Mouse (Mus musculus) midbrain, embryonic 11.5 days (tissue): ENCODE data around the gene A630076J17Rik. TPM values are rescaled to one million over a fixed set of nuclear protein-coding genes. Genes with fewer than 3 reads are reported as not detected.

ENCODE experiments used
- ATAC-seq: fragments of 200-750 bp; cut with Nextera tagmentation; 2 replicates; pipeline ENCODE4 v1.8.0; 2017; ENCODE audit warnings: moderate TSS enrichment, moderate library complexity; ENCODE audit not compliant: low FRiP score
- DNase-seq: peaks from one replicate; pipeline ENCODE4 v3.0.0; 2015; ENCODE audit warnings: low spot score; ENCODE audit errors: missing footprints
- H3K27ac ChIP-seq: fragments of 300-500 bp; sonication (generic); 2 replicates; pipeline ENCODE4 v1.5.1; 2014; ENCODE audit warnings: low read depth, low read length
- H3K27me3 ChIP-seq: fragments of 300-500 bp; sonication (generic); 2 replicates; pipeline ENCODE4 v1.6.1; 2014; ENCODE audit warnings: mild to moderate bottlenecking, low read length, moderate library complexity, mixed read lengths; ENCODE audit not compliant: control insufficient read depth, insufficient read depth
- H3K36me3 ChIP-seq: fragments of 300-500 bp; sonication (generic); 2 replicates; pipeline ENCODE4 v1.6.1; 2014; ENCODE audit warnings: mild to moderate bottlenecking, low read length, moderate library complexity, mixed read lengths; ENCODE audit not compliant: control insufficient read depth, insufficient read depth
- H3K4me1 ChIP-seq: fragments of 300-500 bp; sonication (generic); 2 replicates; pipeline ENCODE4 v1.6.1; 2014; ENCODE audit warnings: low read length; ENCODE audit not compliant: control insufficient read depth, insufficient read depth
- H3K4me2 ChIP-seq: fragments of 300-500 bp; sonication (generic); 2 replicates; pipeline ENCODE4 v1.6.1; 2014; ENCODE audit warnings: mild to moderate bottlenecking, moderate library complexity
- H3K4me3 ChIP-seq: fragments of 300-500 bp; sonication (generic); 2 replicates; pipeline ENCODE4 v1.5.1; 2014; ENCODE audit warnings: low read depth, low read length
- H3K9ac ChIP-seq: fragments of 300-500 bp; sonication (generic); 2 replicates; pipeline ENCODE4 v1.6.1; 2014; ENCODE audit warnings: low read length
- H3K9me3 ChIP-seq: fragments of 300-500 bp; sonication (generic); 2 replicates; pipeline ENCODE4 v1.6.1; 2016; ENCODE audit warnings: low read length; ENCODE audit not compliant: control insufficient read depth
- WGBS: fragments of 180-500 bp; shearing (Covaris S2); extraction: QIAGEN DNeasy Blood & Tissue Kit; methylation state at CpG from one replicate; pipeline ENCODE4 v1.1.7; 2014; 5-methylcytosine and 5-hydroxymethylcytosine counted together
- polyA plus RNA-seq: library from polyadenylated mRNA; unstranded; fragments of >200 nt; fragmentation: Nextera tagmentation; extraction: Ambion mirVana; gene quantifications from 2 replicates; pipeline ENCODE4 v1.2.1, GENCODE M21; 2014

The A630076J17Rik gene
- polyA plus RNA-seq: not detected in 2 replicates

GRCm38 (mm10) chr3:107230527-107230926 lies at the start of gene A630076J17Rik:
A630076J17Rik (plus strand) TSS chr3:107230614.
- no peak within 1 kb of the TSS for H3K4me2 ChIP-seq
- H3K27ac ChIP-seq: no peak within 1 kb of the TSS
- DNase-seq (no peak), ATAC-seq (no peak)
- 67% methylated on average over 1 of the region's 1 CpGs for WGBS
- no peaks in the 10 kb centered on the region for H3K27me3 ChIP-seq
- H3K36me3 ChIP-seq: no peaks in the 10 kb centered on the region
- H3K4me1 ChIP-seq: no peaks in the 10 kb centered on the region
- H3K4me3 ChIP-seq: no peak within 1 kb of the TSS
- no peak within 1 kb of the TSS for H3K9ac ChIP-seq
- H3K9me3 ChIP-seq: no peaks in the 10 kb centered on the region

DNA sequence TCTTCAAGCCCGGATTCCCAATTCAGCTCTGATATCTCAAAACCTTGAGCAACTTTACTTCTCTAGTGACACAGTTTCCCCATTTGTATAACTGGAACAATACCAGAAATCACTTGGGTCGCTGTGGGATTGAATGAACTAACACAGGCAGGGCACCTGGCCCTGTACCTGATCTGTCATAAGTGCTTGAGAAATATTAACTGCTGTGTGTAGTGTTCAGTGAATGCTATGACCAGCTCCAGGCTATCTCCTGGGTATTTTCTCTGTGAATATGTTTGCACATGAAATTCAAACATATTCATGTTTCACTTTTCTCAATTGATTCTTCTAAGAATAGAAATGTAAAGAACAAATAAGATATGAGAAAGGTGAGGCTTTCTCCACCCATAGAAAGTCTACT lies 49.6 kb upstream of the A630076J17Rik start:
- no peaks in the 10 kb centered on the region for H3K27me3 ChIP-seq
- no peak for DNase-seq
- H3K4me3 ChIP-seq: no peak overlapping the region
- H3K4me1 ChIP-seq: no peaks in the 10 kb centered on the region
- no peak for ATAC-seq
- no peak overlapping the region for H3K9ac ChIP-seq
- H3K27ac ChIP-seq: no peak overlapping the region
- WGBS: 78% methylated on average over 2 of the region's 2 CpGs
- H3K4me2 ChIP-seq: no peak overlapping the region
- H3K36me3 ChIP-seq: no peaks in the 10 kb centered on the region
- no peaks in the 10 kb centered on the region for H3K9me3 ChIP-seq

DNA sequence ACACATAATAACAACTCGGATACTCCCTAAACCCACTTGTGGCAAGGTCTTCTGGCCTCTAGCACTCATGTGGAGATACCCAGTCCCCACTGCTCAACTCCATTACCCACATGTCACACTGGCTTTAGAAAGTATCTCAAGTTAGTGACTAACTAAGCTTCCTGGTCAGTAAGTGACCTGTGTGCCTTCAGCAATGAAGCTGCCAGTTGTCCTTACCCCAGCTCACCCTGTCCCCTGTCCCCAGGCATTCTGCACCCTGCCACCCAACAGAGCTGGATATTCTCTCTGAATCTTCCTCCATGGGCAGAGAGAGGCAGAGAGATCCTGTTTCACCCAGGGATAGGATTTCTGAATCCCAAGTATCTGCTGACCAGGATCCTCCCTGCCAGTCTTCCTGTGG lies 47.7 kb upstream of the A630076J17Rik start, which contains the start of gene Kcna10:
TSS of gene Kcna10 (plus strand) at position 301 of the 400 bp plus-strand sequence.
- no peak within 1 kb of the TSS for H3K4me2 ChIP-seq
- no peaks in the 10 kb centered on the region for H3K4me1 ChIP-seq
- H3K9ac ChIP-seq: no peak within 1 kb of the TSS
- ATAC-seq (no peak), DNase-seq (no peak)
- H3K9me3 ChIP-seq: no peaks in the 10 kb centered on the region
- 88% methylated on average over 1 of the region's 1 CpGs for WGBS
- no peak within 1 kb of the TSS for H3K4me3 ChIP-seq
- no peaks in the 10 kb centered on the region for H3K27me3 ChIP-seq
- H3K36me3 ChIP-seq: no peaks in the 10 kb centered on the region
- no peak within 1 kb of the TSS for H3K27ac ChIP-seq

DNA sequence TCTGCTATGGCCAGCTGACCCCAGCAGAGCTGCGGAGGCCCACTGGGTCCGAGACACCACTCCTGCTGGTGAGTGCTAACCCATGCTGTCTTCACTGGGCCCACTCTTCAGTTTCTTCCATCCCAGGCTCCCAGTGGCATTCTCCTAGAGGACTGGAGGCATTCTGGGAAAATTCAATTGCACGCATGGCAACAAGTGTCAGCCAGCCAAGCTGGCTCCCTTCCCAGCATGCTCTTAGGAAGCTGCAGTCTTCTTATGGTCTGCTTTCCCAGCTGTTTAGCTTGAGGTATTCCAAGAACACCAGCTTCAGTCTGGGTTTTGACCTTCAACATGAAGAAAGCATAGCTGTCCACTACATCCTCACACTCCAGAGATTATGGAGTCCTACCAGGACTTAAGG lies 47.2 kb upstream of the A630076J17Rik start:
- Histone ChIP-seq H3K9me3 (no peaks in the 10 kb centered on the region), H3K4me1 (no peaks in the 10 kb centered on the region), H3K36me3 (no peaks in the 10 kb centered on the region), H3K9ac (no peak overlapping the region), H3K27ac (no peak overlapping the region), H3K27me3 (no peaks in the 10 kb centered on the region), H3K4me3 (no peak overlapping the region), H3K4me2 (no peak overlapping the region)
- 85% methylated on average over 3 of the region's 3 CpGs for WGBS
- DNase-seq (no peak), ATAC-seq (no peak)

DNA sequence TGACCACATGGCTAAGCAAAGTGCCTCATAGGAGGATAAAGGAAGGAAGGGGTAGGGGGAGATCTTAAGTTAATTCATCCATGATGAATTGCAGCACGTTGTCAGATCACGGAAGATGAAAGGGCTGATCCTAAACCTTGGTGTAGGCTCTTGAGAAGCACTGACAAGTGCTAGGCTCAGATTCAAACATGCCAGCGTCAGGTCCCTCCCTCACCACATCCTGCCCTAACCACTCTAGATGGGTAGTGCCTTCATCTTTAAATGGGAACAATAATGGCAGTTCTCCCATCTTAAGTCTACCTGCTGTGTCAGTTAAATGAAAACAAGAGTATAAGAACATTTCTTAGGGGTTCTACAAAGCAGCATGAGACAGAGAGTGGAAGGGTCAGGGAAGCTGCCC lies 44.8 kb upstream of the A630076J17Rik start:
- ATAC-seq (no peak), DNase-seq (no peak)
- WGBS: 75% methylated on average over 3 of the region's 3 CpGs
- no peak overlapping the region for H3K4me3 ChIP-seq
- H3K27ac ChIP-seq: no peak overlapping the region
- no peaks in the 10 kb centered on the region for H3K4me1 ChIP-seq
- H3K27me3 ChIP-seq: no peaks in the 10 kb centered on the region
- no peak overlapping the region for H3K4me2 ChIP-seq
- no peaks in the 10 kb centered on the region for H3K9me3 ChIP-seq
- no peaks in the 10 kb centered on the region for H3K36me3 ChIP-seq
- no peak overlapping the region for H3K9ac ChIP-seq

DNA sequence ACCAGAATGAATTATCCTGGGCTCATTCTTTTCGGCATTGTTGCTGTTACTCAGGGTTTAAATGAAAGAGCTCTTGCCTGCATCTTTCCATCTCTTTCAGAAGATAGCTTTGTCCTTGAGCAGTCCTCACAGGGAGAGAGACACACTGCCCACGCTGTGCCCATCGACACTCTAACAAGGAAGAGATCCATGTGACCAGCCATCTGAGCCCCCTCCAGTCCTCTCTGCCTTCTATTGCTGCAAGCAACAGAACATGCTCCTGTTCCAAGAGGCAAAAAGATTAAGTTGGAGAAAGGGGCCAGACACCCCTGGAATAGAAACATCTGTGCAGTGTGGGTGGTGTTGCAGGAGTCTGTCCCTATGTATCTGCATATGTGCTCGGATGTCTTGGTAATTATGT lies 43.4 kb upstream of the A630076J17Rik start:
- DNase-seq (no peak), ATAC-seq (no peak)
- Histone ChIP-seq H3K9me3 (no peaks in the 10 kb centered on the region), H3K27ac (no peak overlapping the region), H3K4me1 (no peaks in the 10 kb centered on the region), H3K9ac (no peak overlapping the region), H3K27me3 (no peaks in the 10 kb centered on the region), H3K4me2 (no peak overlapping the region), H3K36me3 (no peaks in the 10 kb centered on the region), H3K4me3 (no peak overlapping the region)
- 83% methylated on average over 4 of the region's 4 CpGs for WGBS

DNA sequence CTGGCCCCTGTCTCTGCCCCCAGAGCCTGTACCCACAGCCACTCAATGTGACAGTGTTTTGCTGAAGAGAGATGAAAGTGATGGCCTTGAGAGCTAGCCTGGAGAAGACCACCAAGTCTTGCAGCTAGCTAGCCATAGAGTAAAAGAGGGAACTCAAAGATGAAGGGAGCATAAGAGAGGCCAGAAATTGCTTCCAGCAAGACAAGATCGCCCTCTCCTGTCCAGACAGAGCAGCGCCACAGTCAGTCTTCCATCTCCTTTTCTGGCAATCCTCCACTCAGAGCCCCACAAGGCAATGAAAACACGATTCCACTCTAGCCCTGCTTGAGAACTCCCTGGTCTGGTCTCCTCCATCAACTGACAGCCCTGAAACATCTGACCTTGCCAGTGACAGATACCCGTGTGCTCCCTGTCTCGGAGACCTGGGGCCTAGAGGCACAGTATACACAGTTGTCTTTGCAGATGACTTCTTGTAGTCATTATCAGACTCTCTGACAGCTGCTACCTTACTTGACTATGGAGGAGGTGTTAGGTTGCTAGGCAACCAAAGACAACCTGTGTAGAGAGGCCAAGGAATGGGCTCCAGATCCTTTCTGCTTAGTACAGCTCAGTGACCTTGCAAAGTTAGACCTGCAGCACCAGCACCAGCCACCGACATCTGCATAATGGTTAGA lies 42.1 kb upstream of the A630076J17Rik start:
- 55% methylated on average over 6 of the region's 6 CpGs for WGBS
- no peak overlapping the region for H3K9ac ChIP-seq
- H3K27me3 ChIP-seq: no peaks in the 10 kb centered on the region
- no peaks in the 10 kb centered on the region for H3K36me3 ChIP-seq
- H3K4me3 ChIP-seq: no peak overlapping the region
- no peaks in the 10 kb centered on the region for H3K9me3 ChIP-seq
- H3K4me1 ChIP-seq: no peaks in the 10 kb centered on the region
- ATAC-seq: peak; percentile 43
- H3K4me2 ChIP-seq: no peak overlapping the region
- H3K27ac ChIP-seq: no peak overlapping the region
- DNase-seq: no peak

DNA sequence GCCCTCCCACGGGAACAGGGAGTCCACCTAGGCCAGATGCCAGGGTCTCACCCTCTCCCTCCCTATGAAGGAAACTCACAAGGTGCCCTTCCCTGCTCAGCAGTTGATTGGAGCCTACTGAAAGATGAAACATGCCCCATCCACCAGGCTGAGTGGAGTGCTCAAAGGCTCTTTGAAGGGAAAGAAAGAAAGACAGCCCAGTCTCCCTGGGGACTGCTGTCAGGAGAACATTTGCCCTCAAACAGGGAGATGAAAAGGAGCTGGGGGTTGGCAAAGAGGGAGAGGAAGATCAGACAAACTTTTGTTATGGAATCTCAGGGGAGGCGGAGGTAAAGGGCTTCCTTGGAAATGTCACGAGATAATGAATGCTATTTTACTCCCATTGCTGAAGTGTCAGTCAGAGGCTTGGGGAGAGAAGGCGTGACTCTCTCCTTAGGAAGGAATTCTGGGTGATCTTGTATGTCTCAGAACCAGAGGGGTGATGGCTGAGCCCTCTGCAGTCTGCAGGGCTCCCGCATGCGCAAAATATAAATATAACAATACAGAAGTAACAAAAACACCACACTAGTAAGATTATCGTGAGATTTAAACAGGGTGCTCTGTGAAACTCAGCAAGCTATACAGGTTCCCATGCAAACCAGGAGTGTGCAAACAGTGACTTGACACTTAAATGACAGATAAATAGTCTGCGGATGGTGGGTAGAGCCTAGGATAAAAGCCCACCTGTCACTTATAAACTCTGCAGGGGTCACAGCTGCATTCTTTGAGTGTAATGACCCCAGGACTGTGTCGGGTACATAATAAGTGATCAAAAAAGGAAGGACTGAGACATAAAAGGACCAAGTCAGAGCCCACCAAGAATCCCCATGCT lies 28.9 kb upstream of the A630076J17Rik start:
- Histone ChIP-seq H3K36me3 (no peaks in the 10 kb centered on the region), H3K9ac (no peak overlapping the region), H3K9me3 (no peaks in the 10 kb centered on the region), H3K27ac (no peak overlapping the region), H3K4me3 (no peak overlapping the region), H3K27me3 (no peaks in the 10 kb centered on the region), H3K4me2 (no peak overlapping the region), H3K4me1 (peaks cover 5% of the 10 kb centered on the region)
- ATAC-seq (peak; percentile 69), DNase-seq (no peak)
- 37% methylated on average over 9 of the region's 9 CpGs for WGBS

- Histone ChIP-seq H3K9ac (no peak overlapping the region), H3K27ac (no peak overlapping the region), H3K36me3 (no peaks in the 10 kb centered on the region), H3K4me2 (no peak overlapping the region), H3K27me3 (no peaks in the 10 kb centered on the region), H3K4me3 (no peak overlapping the region), H3K9me3 (no peaks in the 10 kb centered on the region), H3K4me1 (peaks cover 10% of the 10 kb centered on the region)
- WGBS: 88% methylated on average over 3 of the region's 3 CpGs
- no peak for ATAC-seq
- DNase-seq: no peak
Observed at GRCm38 (mm10) chr3:107204413-107204812, 26.0 kb upstream of the A630076J17Rik start.
